Mouse (Mus musculus) liver, postnatal 0 days (tissue): ENCODE data around the gene Akap8. TPM values are rescaled to one million over a fixed set of nuclear protein-coding genes. Genes with fewer than 3 reads are reported as not detected.

ENCODE experiments used
- ATAC-seq: fragments of 200-750 bp; cut with Nextera tagmentation; 2 replicates; pipeline ENCODE4 v1.8.0; 2017; ENCODE audit warnings: mild to moderate bottlenecking, moderate library complexity
- DNase-seq: peaks from one replicate; pipeline ENCODE4 v3.0.0-alpha.2; 2016
- H3K27ac ChIP-seq: fragments of 300-500 bp; sonication (generic); 2 replicates; pipeline ENCODE4 v1.5.1; 2014; ENCODE audit warnings: antibody characterized with exemption, moderate library complexity, mild to moderate bottlenecking, low read depth
- H3K27me3 ChIP-seq: fragments of 300-500 bp; sonication (generic); 2 replicates; pipeline ENCODE4 v1.6.1; 2014; ENCODE audit warnings: low read length, control low read depth, mixed read lengths; ENCODE audit not compliant: insufficient read depth
- H3K36me3 ChIP-seq: fragments of 300-500 bp; sonication (generic); replicated peaks from 2 replicates; pipeline ENCODE4 v1.6.1; 2014; ENCODE audit warnings: mild to moderate bottlenecking, control low read depth, low read length, moderate library complexity, mixed read lengths; ENCODE audit not compliant: insufficient read depth
- H3K4me1 ChIP-seq: fragments of 300-500 bp; sonication (generic); 2 replicates; pipeline ENCODE4 v1.6.1; 2014; ENCODE audit warnings: antibody characterized with exemption, mild to moderate bottlenecking, control low read depth; ENCODE audit not compliant: insufficient read depth
- H3K4me2 ChIP-seq: fragments of 300-500 bp; sonication (generic); 2 replicates; pipeline ENCODE4 v1.6.1; 2014; ENCODE audit warnings: low read depth, mild to moderate bottlenecking, low read length, moderate library complexity, mixed read lengths
- H3K4me3 ChIP-seq: fragments of 300-500 bp; sonication (generic); 2 replicates; pipeline ENCODE4 v1.5.1; 2014; ENCODE audit warnings: low read depth, low read length
- H3K9ac ChIP-seq: fragments of 300-500 bp; sonication (generic); replicated peaks from 2 replicates; pipeline ENCODE4 v1.6.1; 2014; ENCODE audit warnings: mild to moderate bottlenecking, moderate library complexity
- H3K9me3 ChIP-seq: fragments of 300-500 bp; sonication (generic); 2 replicates; pipeline ENCODE4 v1.6.1; 2016; ENCODE audit warnings: mild to moderate bottlenecking, control low read depth, low read length, mixed read lengths
- CTCF ChIP-seq: sonication (generic); IDR thresholded peaks from 2 replicates; pipeline ENCODE4 v1.5.1; 2016; ENCODE audit warnings: antibody characterized with exemption, low read depth
- EP300 ChIP-seq: IDR thresholded peaks from 2 replicates; pipeline ENCODE4 v1.6.1; 2016; ENCODE audit warnings: antibody characterized with exemption, low read depth, mild to moderate bottlenecking
- WGBS: fragments of 180-500 bp; shearing (Covaris S2); extraction: QIAGEN DNeasy Blood & Tissue Kit; methylation state at CpG from one replicate; pipeline ENCODE4 v1.1.7; 2014; ENCODE audit not compliant: insufficient replicate concordance; 5-methylcytosine and 5-hydroxymethylcytosine counted together
- polyA plus RNA-seq: library from polyadenylated mRNA; unstranded; fragments of >200 nt; fragmentation: Nextera tagmentation; extraction: Ambion mirVana; gene quantifications from 2 replicates; pipeline ENCODE4 v1.2.1, GENCODE M21; 2015

Gene Akap8
- polyA plus RNA-seq, 1 experiment from 2014 or later: 17.3 TPM

DNA sequence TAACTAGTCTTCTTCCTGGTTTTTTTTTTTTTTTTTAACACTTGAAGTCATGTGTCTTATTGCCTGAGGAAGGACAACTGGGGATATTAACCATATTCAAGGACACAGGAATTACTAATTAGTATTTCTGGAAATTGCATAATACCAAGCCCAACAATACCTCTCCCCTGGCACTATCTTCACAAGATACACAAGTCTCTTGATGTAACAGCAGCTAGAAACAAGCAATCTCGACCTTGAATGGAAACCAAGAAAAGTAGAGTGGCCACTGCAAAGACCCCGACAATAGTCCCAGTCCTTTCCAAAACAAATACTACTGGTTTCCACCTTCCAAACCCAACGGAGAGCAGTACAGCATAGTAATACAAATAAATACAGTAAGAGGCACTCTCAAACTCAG, 45.5 kb downstream of the Akap8 start:
- ATAC-seq: no peak
- peaks cover 24% of the 10 kb centered on the region for H3K4me1 ChIP-seq
- TF ChIP-seq EP300: no peak
- no peak for TF ChIP-seq CTCF
- WGBS: 72% methylated on average over 3 of the region's 3 CpGs
- no peak overlapping the region for H3K4me3 ChIP-seq
- no peak overlapping the region for H3K27ac ChIP-seq
- no peaks in the 10 kb centered on the region for H3K9me3 ChIP-seq
- H3K27me3 ChIP-seq: no peaks in the 10 kb centered on the region
- DNase-seq: no peak
- no peak overlapping the region for H3K4me2 ChIP-seq
- H3K36me3 ChIP-seq: peaks cover 7% of the 10 kb centered on the region; the same call in 1 of the 2 replicates
- H3K9ac ChIP-seq: no peak overlapping the region

- Histone ChIP-seq H3K27me3 (no peaks in the 10 kb centered on the region), H3K4me1 (peaks cover 23% of the 10 kb centered on the region), H3K9me3 (no peaks in the 10 kb centered on the region), H3K4me2 (no peak overlapping the region), H3K9ac (no peak overlapping the region), H3K4me3 (no peak overlapping the region), H3K36me3 (0 out of 2 replicates have a peak, but pooled peaks cover 7% of the 10 kb centered on the region), H3K27ac (no peak overlapping the region)
- DNase-seq (no peak), ATAC-seq (no peak)
- WGBS: 69% methylated on average over 7 of the region's 7 CpGs
- TF ChIP-seq CTCF: no peak
- no peak for TF ChIP-seq EP300
These were observed 51.9 kb downstream of the Akap8 start for GRCm38 (mm10) chr17:32269151-32269550.

- DNase-seq: no peak
- Histone ChIP-seq H3K4me3 (no peak overlapping the region), H3K4me2 (no peak overlapping the region), H3K27ac (no peak overlapping the region), H3K36me3 (0 out of 2 replicates have a peak, but pooled peaks cover 7% of the 10 kb centered on the region), H3K4me1 (peaks cover 23% of the 10 kb centered on the region; the same call in 1 of the 2 replicates), H3K9ac (no peak overlapping the region), H3K27me3 (no peaks in the 10 kb centered on the region), H3K9me3 (no peaks in the 10 kb centered on the region)
- TF ChIP-seq CTCF (no peak), EP300 (no peak)
- WGBS: 84% methylated on average over 3 of the region's 3 CpGs
- no peak for ATAC-seq
These were observed 52.5 kb downstream of the Akap8 start for GRCm38 (mm10) chr17:32268540-32268960.

DNA sequence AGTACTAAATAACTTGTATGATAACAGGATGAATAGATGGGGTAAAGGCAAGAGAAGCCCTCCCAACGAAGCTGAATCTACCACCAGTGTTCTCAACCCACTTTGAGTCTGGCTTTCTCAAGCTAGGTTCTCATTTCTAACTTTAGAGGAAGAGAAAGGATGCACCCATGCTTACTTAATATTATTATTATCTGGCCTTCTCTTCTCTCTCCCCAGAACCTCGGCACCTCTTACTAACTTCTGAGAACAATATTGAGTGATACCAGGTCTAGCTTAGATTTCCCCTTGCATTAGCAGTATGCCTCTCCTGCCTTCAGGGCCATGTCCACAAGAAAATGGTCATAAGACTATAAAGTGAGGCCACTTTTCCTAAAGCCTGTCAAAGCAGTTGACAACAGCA, 52.9 kb downstream of the Akap8 start:
- no peak overlapping the region for H3K4me2 ChIP-seq
- ATAC-seq (no peak), DNase-seq (no peak)
- no peak overlapping the region for H3K4me3 ChIP-seq
- H3K4me1 ChIP-seq: peaks cover 23% of the 10 kb centered on the region; the same call in 1 of the 2 replicates
- WGBS: 64% methylated on average over 2 of the region's 2 CpGs
- H3K36me3 ChIP-seq: 0 out of 2 replicates have a peak, but pooled peaks cover 7% of the 10 kb centered on the region
- no peak overlapping the region for H3K27ac ChIP-seq
- no peaks in the 10 kb centered on the region for H3K27me3 ChIP-seq
- TF ChIP-seq CTCF: no peak
- TF ChIP-seq EP300: no peak
- H3K9ac ChIP-seq: no peak overlapping the region
- no peaks in the 10 kb centered on the region for H3K9me3 ChIP-seq

GRCm38 (mm10) chr17:32267617-32268016, 53.4 kb downstream of the Akap8 start:
- Histone ChIP-seq H3K9me3 (no peaks in the 10 kb centered on the region), H3K27ac (no peak overlapping the region), H3K4me2 (no peak overlapping the region), H3K4me1 (peaks cover 28% of the 10 kb centered on the region; the same call in 1 of the 2 replicates), H3K27me3 (no peaks in the 10 kb centered on the region), H3K9ac (no peak overlapping the region), H3K4me3 (no peak overlapping the region), H3K36me3 (peaks cover 5% of the 10 kb centered on the region; the same call in 1 of the 2 replicates)
- ATAC-seq: no peak
- WGBS: 27% methylated on average over 1 of the region's 1 CpGs
- no peak for TF ChIP-seq EP300
- no peak for TF ChIP-seq CTCF
- no peak for DNase-seq

- DNase-seq (no peak), ATAC-seq (no peak)
- TF ChIP-seq CTCF (no peak), EP300 (no peak)
- Histone ChIP-seq H3K9me3 (no peaks in the 10 kb centered on the region), H3K4me2 (no peak overlapping the region), H3K27ac (no peak overlapping the region), H3K4me1 (peaks cover 25% of the 10 kb centered on the region), H3K4me3 (no peak overlapping the region), H3K27me3 (no peaks in the 10 kb centered on the region), H3K9ac (no peak overlapping the region), H3K36me3 (peaks cover 4% of the 10 kb centered on the region; the same call in 1 of the 2 replicates)
- WGBS: 87% methylated on average over 2 of the region's 2 CpGs
These were observed 57.4 kb downstream of the Akap8 start for GRCm38 (mm10) chr17:32263672-32264071.
